In genomic region chr11:81184721-81185120, GRCm38 (mm10) we compare ENCODE assay signal across 26 mouse cellular contexts.
"Had no signal": no experiment of that assay in that cellular context is flagged by ENCODE, and none has a peak within 500 bp of the region (broad histone marks: within the 10 kb centered on the region; RNA-seq: fewer than 3 reads in every experiment).

No protein-coding gene starts in this region.

- H3K9me3 ChIP-seq: heart, embryonic 10.5 days; heart, embryonic 12.5 days; hindbrain, embryonic 13.5 days; intestine, embryonic 15.5 days; limb, embryonic 10.5 days; limb, embryonic 12.5 days; liver, embryonic 13.5 days; liver, embryonic 15.5 days had no signal

- H3K4me1 ChIP-seq: heart, embryonic 10.5 days; heart, embryonic 12.5 days; hindbrain, embryonic 13.5 days; intestine, embryonic 15.5 days; liver, embryonic 13.5 days; liver, embryonic 15.5 days had no signal

- H3K36me3 ChIP-seq: heart, embryonic 10.5 days; heart, embryonic 12.5 days; hindbrain, embryonic 13.5 days; intestine, embryonic 15.5 days; limb, embryonic 10.5 days; limb, embryonic 12.5 days; liver, embryonic 13.5 days; liver, embryonic 15.5 days had no signal

- H3K27me3 ChIP-seq: heart, embryonic 12.5 days; hindbrain, embryonic 13.5 days; intestine, embryonic 15.5 days; limb, embryonic 12.5 days; liver, embryonic 13.5 days; liver, embryonic 15.5 days had no signal

- DNase-seq: gastrocnemius, adult 2 months; gastrocnemius, postnatal 10 days; gastrocnemius, postnatal 25 days; heart, adult 18-20 months; heart, postnatal 10 days; heart, postnatal 4 days; kidney, adult 18-20 months; kidney, adult 8-10 months; kidney, postnatal 10 days; kidney, postnatal 25 days; kidney, postnatal 4 days; liver; liver, embryonic 13.5 days had no signal

- H3K27ac ChIP-seq: gastrocnemius, adult 2 months; heart, embryonic 10.5 days; hindbrain, embryonic 13.5 days; intestine, embryonic 15.5 days; layer of hippocampus, adult 2 months; left cerebral cortex, adult 2 months; limb, embryonic 10.5 days; limb, embryonic 12.5 days; liver, embryonic 13.5 days; liver, embryonic 15.5 days had no signal

- H3K4me3 ChIP-seq: gastrocnemius, adult 2 months; heart, embryonic 10.5 days; heart, embryonic 12.5 days; hindbrain, embryonic 13.5 days; intestine, embryonic 15.5 days; layer of hippocampus, adult 2 months; left cerebral cortex, adult 2 months; limb, embryonic 10.5 days; limb, embryonic 12.5 days; liver, embryonic 13.5 days; liver, embryonic 15.5 days had no signal

- H3K9ac ChIP-seq: heart, embryonic 12.5 days; hindbrain, embryonic 13.5 days; intestine, embryonic 15.5 days; limb, embryonic 12.5 days; liver, embryonic 13.5 days; liver, embryonic 15.5 days had no signal

- ATAC-seq: hindbrain, embryonic 16.5 days; inflammation-experienced regulatory T-cells, adult 6 months; intestine, embryonic 15.5 days; intestine, postnatal 0 days had no signal

- H3K4me2 ChIP-seq: heart, embryonic 12.5 days; hindbrain, embryonic 13.5 days; intestine, embryonic 15.5 days; limb, embryonic 12.5 days; liver, embryonic 11.5 days; liver, embryonic 13.5 days; liver, embryonic 15.5 days had no signal
